Mouse (Mus musculus): ENCODE data around the gene Smim4. TPM values are rescaled to one million over a fixed set of nuclear protein-coding genes. Genes with fewer than 3 reads are reported as not detected.

Gene Smim4
- total and polyA plus RNA-seq, 3 experiments = 19.1 to 38.0 (median 26.1) TPM

DNA sequence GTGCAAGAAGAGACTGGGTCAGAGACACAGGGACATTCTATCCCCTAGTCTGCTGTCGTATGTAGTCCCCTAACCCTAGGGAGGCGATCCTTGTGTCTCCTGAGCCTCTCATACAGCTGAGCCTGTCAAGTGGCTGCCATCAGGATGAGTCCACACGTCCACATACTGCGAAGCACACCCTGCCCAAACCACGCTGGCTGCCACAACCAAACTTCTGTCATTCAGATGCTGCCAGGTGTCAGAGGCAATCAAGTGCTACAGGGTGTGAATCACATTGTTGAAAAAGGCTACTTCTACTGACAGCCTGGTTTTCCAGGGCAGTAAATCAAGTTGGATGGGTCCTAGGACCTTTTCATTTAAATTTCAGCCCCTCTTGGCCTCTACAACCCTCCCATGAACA, 49.0 kb upstream of the Smim4 start:
- no peak overlapping the region for H3K27ac ChIP-seq (ENCODE audit: insufficient read depth, low read depth)
- H3K4me1 ChIP-seq (ENCODE audit: control insufficient read depth in 1 of 2, insufficient read depth in 2 of 2) = no peaks in the 10 kb centered on the region
- H3K9ac ChIP-seq (ENCODE audit: insufficient read depth, low read depth) = no peak overlapping the region
- H3K27me3 ChIP-seq (replicated peaks) = no peaks in the 10 kb centered on the region
- no peak overlapping the region for H3K4me3 ChIP-seq (replicated peaks in 1 of 3; ENCODE audit: low read depth in 2 of 3, low read length in 2 of 3, poor library complexity in 1 of 3)
- no peak for DNase-seq (ENCODE audit: extremely low read depth)
- no peaks in the 10 kb centered on the region for H3K79me2 ChIP-seq (replicated peaks; ENCODE audit: control insufficient read depth, extremely low read depth, insufficient read depth, poor library complexity, severe bottlenecking)
- no peaks in the 10 kb centered on the region for H3K9me3 ChIP-seq (replicated peaks; ENCODE audit: low read length)
- in situ Hi-C loops (cut with MboI; ENCODE audit: low pct_ligation_motif_present, low pct_unique_long_range_greater_than_20kb, low sequenced_read_pairs) (no loop called here), dilution Hi-C loops (cut with MboI; ENCODE audit: extremely low pct_ligation_motif_present, extremely low pct_unique_long_range_greater_than_20kb, low sequenced_read_pairs) (no loop called here)
- no peak overlapping the region for H3K4me2 ChIP-seq (ENCODE audit: insufficient read depth, low read depth, poor library complexity, severe bottlenecking)
- TF ChIP-seq ETS1 (conservative IDR thresholded peaks at IDR 0.05; ENCODE audit: low read depth, low read length) (no peak), CHD2 (IDR thresholded peaks at IDR 0.05; ENCODE audit: low read length) (no peak), JUND (conservative IDR thresholded peaks at IDR 0.05; ENCODE audit: low read depth, low read length) (no peak), MAFK (IDR thresholded peaks at IDR 0.05; ENCODE audit: insufficient replicate concordance, low read length) (no peak), E2F4 (IDR thresholded peaks at IDR 0.05; ENCODE audit: insufficient replicate concordance, low read depth, low read length) (no peak), RCOR1 (conservative IDR thresholded peaks at IDR 0.05; ENCODE audit: low read depth, low read length) (no peak), PAX5 (IDR thresholded peaks at IDR 0.05; ENCODE audit: low read length) (no peak), ZC3H11A (IDR thresholded peaks at IDR 0.05; ENCODE audit: low read depth, low read length) (no peak), ZNF384 (IDR thresholded peaks at IDR 0.05; ENCODE audit: low read depth, low read length) (no peak), KAT2A (IDR thresholded peaks at IDR 0.05; ENCODE audit: insufficient replicate concordance, low read length) (no peak), MAZ (IDR thresholded peaks at IDR 0.05; ENCODE audit: low read depth, low read length) (no peak), MXI1 (IDR thresholded peaks at IDR 0.05; ENCODE audit: low read depth, low read length) (no peak), MAX (IDR thresholded peaks at IDR 0.05; ENCODE audit: low read length) (no peak), POLR2A (IDR thresholded peaks at IDR 0.05; ENCODE audit: low read depth, low read length) (no peak), USF2 (conservative IDR thresholded peaks at IDR 0.05; ENCODE audit: low read depth, low read length) (no peak), MYC (IDR thresholded peaks at IDR 0.05; ENCODE audit: low read depth, low read length) (no peak), TBP (conservative IDR thresholded peaks at IDR 0.05; ENCODE audit: low read depth, low read length) (no peak)
- H3K36me3 ChIP-seq (replicated peaks in 1 of 2; ENCODE audit: control insufficient read depth in 1 of 2, insufficient read depth in 1 of 2, low read length in 1 of 2) = peaks cover 87 to 97% of the 10 kb centered on the region in 2 experiments

DNA sequence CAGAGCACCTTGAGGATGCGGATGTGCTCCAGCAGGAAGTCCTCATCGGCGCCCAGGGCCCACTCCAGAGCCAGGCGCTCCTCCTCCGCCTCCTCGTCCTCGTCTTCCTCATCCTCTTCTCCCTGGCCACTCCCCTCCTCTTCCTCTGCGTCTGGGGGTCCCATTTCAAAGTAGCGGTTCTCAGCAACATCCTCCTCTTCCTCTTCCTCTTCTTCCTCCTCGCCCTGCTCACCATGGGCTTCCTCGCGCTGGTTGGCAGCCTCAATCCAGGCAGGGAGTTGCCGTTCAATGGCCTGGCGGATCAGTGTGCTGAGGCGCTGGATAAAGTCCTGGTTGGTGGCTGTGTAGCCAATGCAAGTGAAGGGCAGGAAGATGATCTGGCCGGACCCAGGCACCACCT, 48.5 kb upstream of the Smim4 start:
- Histone ChIP-seq H3K4me1 (ENCODE audit: control insufficient read depth in 1 of 2, insufficient read depth in 2 of 2) (no peaks in the 10 kb centered on the region), H3K9ac (ENCODE audit: insufficient read depth, low read depth) (no peak overlapping the region)

More for the DNA sequence above, 48.5 kb upstream of the Smim4 start:
- Histone ChIP-seq H3K27me3 (replicated peaks) (no peaks in the 10 kb centered on the region), H3K79me2 (replicated peaks; ENCODE audit: control insufficient read depth, extremely low read depth, insufficient read depth, poor library complexity, severe bottlenecking) (no peaks in the 10 kb centered on the region), H3K4me2 (ENCODE audit: insufficient read depth, low read depth, poor library complexity, severe bottlenecking) (no peak overlapping the region), H3K4me3 (replicated peaks in 1 of 3; ENCODE audit: low read depth in 2 of 3, low read length in 2 of 3, poor library complexity in 1 of 3) (no peak overlapping the region), H3K27ac (ENCODE audit: insufficient read depth, low read depth) (no peak overlapping the region), H3K36me3 (replicated peaks in 1 of 2; ENCODE audit: control insufficient read depth in 1 of 2, insufficient read depth in 1 of 2, low read length in 1 of 2) (peaks cover 87 to 97% of the 10 kb centered on the region in 2 experiments), H3K9me3 (replicated peaks; ENCODE audit: low read length) (no peaks in the 10 kb centered on the region)
- in situ Hi-C loops (cut with MboI; ENCODE audit: low pct_ligation_motif_present, low pct_unique_long_range_greater_than_20kb, low sequenced_read_pairs) (no loop called here), dilution Hi-C loops (cut with MboI; ENCODE audit: extremely low pct_ligation_motif_present, extremely low pct_unique_long_range_greater_than_20kb, low sequenced_read_pairs) (no loop called here)
- TF ChIP-seq MAFK (IDR thresholded peaks at IDR 0.05; ENCODE audit: insufficient replicate concordance, low read length) (no peak), IRF4 (IDR thresholded peaks at IDR 0.05; ENCODE audit: low read depth, low read length) (no peak), RAD21 (IDR thresholded peaks at IDR 0.05; ENCODE audit: low read depth, low read length) (no peak), CHD2 (IDR thresholded peaks at IDR 0.05; ENCODE audit: low read length) (no peak), MAZ (IDR thresholded peaks at IDR 0.05; ENCODE audit: low read depth, low read length) (no peak), TBP (conservative IDR thresholded peaks at IDR 0.05; ENCODE audit: low read depth, low read length) (no peak), GABPA (IDR thresholded peaks at IDR 0.05; ENCODE audit: insufficient replicate concordance, low read depth, low read length) (no peak), EP300 (IDR thresholded peaks at IDR 0.05; ENCODE audit: low read length) (no peak), MEF2A (IDR thresholded peaks at IDR 0.05; ENCODE audit: borderline replicate concordance, low read depth, low read length) (no peak), JUND (conservative IDR thresholded peaks at IDR 0.05; ENCODE audit: low read depth, low read length) (no peak), CTCF (conservative IDR thresholded peaks at IDR 0.05 in 1 of 2, IDR thresholded peaks at IDR 0.05 in 1 of 2; ENCODE audit: low read depth in 2 of 2, low read length in 2 of 2) (no peak), ZNF384 (IDR thresholded peaks at IDR 0.05; ENCODE audit: low read depth, low read length) (no peak), UBTF (IDR thresholded peaks at IDR 0.05; ENCODE audit: low read depth, low read length) (no peak), POLR2A (IDR thresholded peaks at IDR 0.05; ENCODE audit: low read depth, low read length) (no peak), JUN (IDR thresholded peaks at IDR 0.05; ENCODE audit: insufficient read depth, low read depth, low read length) (no peak)
- DNase-seq (ENCODE audit: extremely low read depth) = no peak

All from CH12.LX (cell line).